Mouse (Mus musculus) brain, embryonic 14.5 days (tissue): ENCODE measurements at regions not wholly inside any gene's neighbourhood (a gene's known extent, or its start where the extent isn't known, plus 50 kb on each side); places are given as distances from the start of the nearest gene placed in this dataset.

Source experiments
- CTCF ChIP-seq: fragments of 200-500 bp; IDR thresholded peaks from 2 replicates; pipeline ENCODE4 v1.5.1; 2012; ENCODE audit warnings: inconsistent platforms, mild to moderate bottlenecking, moderate library complexity, borderline replicate concordance; ENCODE audit not compliant: insufficient read depth, insufficient read length; ENCODE audit errors: extremely low read depth
- POLR2A ChIP-seq: fragments of 200-500 bp; IDR thresholded peaks from 2 replicates; pipeline ENCODE4 v1.6.1; 2012; ENCODE audit warnings: mild to moderate bottlenecking, inconsistent platforms, borderline replicate concordance; ENCODE audit not compliant: poor library complexity, insufficient read depth, insufficient read length, severe bottlenecking; ENCODE audit errors: extremely low read depth

DNA sequence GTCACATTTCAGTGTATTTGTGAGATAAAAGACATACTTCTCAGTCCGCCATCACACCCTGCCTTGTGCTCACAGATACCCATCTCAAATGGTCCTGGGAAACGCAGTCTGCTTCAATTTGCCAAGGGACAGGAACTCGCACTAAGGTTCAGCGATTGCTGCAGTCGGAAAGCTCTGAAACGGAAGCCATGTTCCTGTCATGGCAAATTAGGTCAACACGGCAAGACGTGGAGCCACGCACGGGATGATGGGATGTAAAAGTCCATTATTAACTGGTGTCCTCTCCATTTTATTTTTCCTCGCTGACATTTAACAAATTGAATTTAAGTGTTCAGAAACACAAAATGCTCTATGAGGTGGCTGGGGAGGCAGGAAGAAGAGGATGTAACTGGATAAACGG, 212.4 kb downstream of the Rpl36a-ps1 start:
- TF ChIP-seq POLR2A (no peak), CTCF (no peak)
